Mouse (Mus musculus) liver, embryonic 11.5 days (tissue): ENCODE results near the gene Ticam1. TPM values are rescaled to one million over a fixed set of nuclear protein-coding genes. Genes with fewer than 3 reads are reported as not detected.
A peak's percentile ranks its signal among the peaks of the same experiment; 100 is the strongest.

ENCODE experiments used
- ATAC-seq: fragments of 200-750 bp; cut with Nextera tagmentation; replicated peaks from 2 replicates; pipeline ENCODE4 v1.8.0; 2017; ENCODE audit warnings: moderate number of reproducible peaks, mild to moderate bottlenecking, moderate TSS enrichment, moderate library complexity; ENCODE audit not compliant: low FRiP score
- DNase-seq: peaks from one replicate; pipeline ENCODE4 v3.0.0-alpha.2; 2017; ENCODE audit warnings: low spot score
- H3K27ac ChIP-seq: fragments of 300-500 bp; sonication (generic); 2 replicates; pipeline ENCODE4 v1.5.1; 2014; ENCODE audit warnings: mild to moderate bottlenecking, low read depth, low read length, control low read depth
- H3K27me3 ChIP-seq: fragments of 300-500 bp; sonication (generic); replicated peaks from 2 replicates; pipeline ENCODE4 v1.6.1; 2014; ENCODE audit warnings: low read length, mixed read lengths; ENCODE audit not compliant: control insufficient read depth, insufficient read depth
- H3K36me3 ChIP-seq: fragments of 300-500 bp; sonication (generic); 2 replicates; pipeline ENCODE4 v1.6.1; 2014; ENCODE audit warnings: mild to moderate bottlenecking, low read length, moderate library complexity, mixed read lengths; ENCODE audit not compliant: control insufficient read depth, insufficient read depth
- H3K4me1 ChIP-seq: fragments of 300-500 bp; sonication (generic); replicated peaks from 2 replicates; pipeline ENCODE4 v1.6.1; 2014; ENCODE audit warnings: low read length, mixed read lengths; ENCODE audit not compliant: control insufficient read depth, insufficient read depth
- H3K4me2 ChIP-seq: fragments of 300-500 bp; sonication (generic); 2 replicates; pipeline ENCODE4 v1.6.1; 2014; ENCODE audit warnings: mild to moderate bottlenecking, control low read depth, moderate library complexity
- H3K4me3 ChIP-seq: fragments of 300-500 bp; sonication (generic); 2 replicates; pipeline ENCODE4 v1.5.1; 2014; ENCODE audit warnings: low read depth, low read length, control low read depth
- H3K9ac ChIP-seq: fragments of 300-500 bp; sonication (generic); 2 replicates; pipeline ENCODE4 v1.6.1; 2014; ENCODE audit warnings: low read depth, low read length, control low read depth
- H3K9me3 ChIP-seq: fragments of 300-500 bp; sonication (generic); 2 replicates; pipeline ENCODE4 v1.6.1; 2016; ENCODE audit warnings: low read length, inconsistent platforms, mixed read lengths; ENCODE audit not compliant: control insufficient read depth
- WGBS: fragments of 180-500 bp; shearing (Covaris S2); extraction: QIAGEN DNeasy Blood & Tissue Kit; methylation state at CpG from one replicate; pipeline ENCODE4 v1.1.7; 2014; 5-methylcytosine and 5-hydroxymethylcytosine counted together
- polyA plus RNA-seq: library from polyadenylated mRNA; unstranded; fragments of >200 nt; fragmentation: Nextera tagmentation; extraction: Ambion mirVana; gene quantifications from 2 replicates; pipeline ENCODE4 v1.2.1, GENCODE M21; 2014

Gene Ticam1
- polyA plus RNA-seq: 5.8 and 6.2 TPM in 2 replicates

GRCm38 (mm10) chr17:56276643-56277566 lies at the start of gene Ticam1:
Gene Ticam1 (minus strand): TSS chr17:56276786.
- H3K9ac ChIP-seq: peak within 1 kb of the TSS; percentile 88
- H3K27ac ChIP-seq: peak within 1 kb of the TSS; percentile 94
- peaks cover 29% of the 10 kb centered on the region for H3K4me1 ChIP-seq
- ATAC-seq: peak; percentile 91
- peak within 1 kb of the TSS; percentile 93 for H3K4me2 ChIP-seq
- peaks cover 19% of the 10 kb centered on the region for H3K36me3 ChIP-seq
- H3K9me3 ChIP-seq: no peaks in the 10 kb centered on the region
- DNase-seq: peak; percentile 92
- WGBS: 5% methylated on average over 20 of the region's 21 CpGs
- no peaks in the 10 kb centered on the region for H3K27me3 ChIP-seq
- H3K4me3 ChIP-seq: peak within 1 kb of the TSS; percentile 79

- DNase-seq (peak; percentile 99), ATAC-seq (peak; percentile 98)
- Histone ChIP-seq H3K4me1 (peaks cover 35% of the 10 kb centered on the region), H3K4me2 (peak within 1 kb of the TSS; percentile 91), H3K4me3 (peak within 1 kb of the TSS; percentile 80), H3K27me3 (no peaks in the 10 kb centered on the region), H3K27ac (peak within 1 kb of the TSS; percentile 88), H3K36me3 (peaks cover 21% of the 10 kb centered on the region), H3K9ac (peak within 1 kb of the TSS; percentile 88), H3K9me3 (no peaks in the 10 kb centered on the region)
- under 1% methylated on average over 57 of the region's 57 CpGs for WGBS
Observed at GRCm38 (mm10) chr17:56325450-56326152, 49.0 kb upstream of the Ticam1 start, which contains the start of gene Kdm4b. Gene Kdm4b (plus strand): TSS chr17:56326062.

GRCm38 (mm10) chr17:56324419-56324818 lies 47.8 kb upstream of the Ticam1 start:
- Histone ChIP-seq H3K4me3 (0 out of 2 replicates have a peak overlapping the region, but pooled peaks have one; percentile 11), H3K36me3 (peaks cover 32% of the 10 kb centered on the region), H3K9ac (no peak overlapping the region), H3K4me2 (peak overlapping the region; percentile 63), H3K27me3 (no peaks in the 10 kb centered on the region), H3K4me1 (peaks cover 26% of the 10 kb centered on the region), H3K27ac (peak overlapping the region; percentile 74), H3K9me3 (no peaks in the 10 kb centered on the region)
- DNase-seq (no peak), ATAC-seq (no peak)
- 75% methylated on average over 3 of the region's 3 CpGs for WGBS

- H3K27ac ChIP-seq: no peak overlapping the region
- H3K9me3 ChIP-seq: no peaks in the 10 kb centered on the region
- DNase-seq (no peak), ATAC-seq (no peak)
- H3K4me2 ChIP-seq: no peak overlapping the region
- no peaks in the 10 kb centered on the region for H3K27me3 ChIP-seq
- H3K4me1 ChIP-seq: peaks cover 24% of the 10 kb centered on the region
- no peak overlapping the region for H3K9ac ChIP-seq
- 91% methylated on average over 15 of the region's 15 CpGs for WGBS
- H3K36me3 ChIP-seq: peaks cover 84% of the 10 kb centered on the region
- H3K4me3 ChIP-seq: no peak overlapping the region
Observed at GRCm38 (mm10) chr17:56309191-56309945, 32.8 kb upstream of the Ticam1 start.

GRCm38 (mm10) chr17:56308088-56308487 lies 31.5 kb upstream of the Ticam1 start:
- peaks cover 24% of the 10 kb centered on the region for H3K4me1 ChIP-seq
- H3K9me3 ChIP-seq: no peaks in the 10 kb centered on the region
- no peak overlapping the region for H3K9ac ChIP-seq
- no peaks in the 10 kb centered on the region for H3K27me3 ChIP-seq
- 81% methylated on average over 6 of the region's 6 CpGs for WGBS
- H3K4me3 ChIP-seq: no peak overlapping the region
- H3K27ac ChIP-seq: no peak overlapping the region
- DNase-seq: no peak
- ATAC-seq: no peak
- H3K36me3 ChIP-seq: peaks cover 75% of the 10 kb centered on the region
- no peak overlapping the region for H3K4me2 ChIP-seq

- Histone ChIP-seq H3K9me3 (no peaks in the 10 kb centered on the region), H3K4me1 (peaks cover 35% of the 10 kb centered on the region), H3K4me2 (peak overlapping the region; percentile 92), H3K36me3 (peaks cover 55% of the 10 kb centered on the region), H3K4me3 (peak overlapping the region; percentile 90), H3K27ac (no peak overlapping the region), H3K9ac (peak overlapping the region; percentile 98), H3K27me3 (no peaks in the 10 kb centered on the region)
- 74% methylated on average over 8 of the region's 8 CpGs for WGBS
- no peak for DNase-seq
- ATAC-seq: no peak
Observed at GRCm38 (mm10) chr17:56305826-56306225, 29.2 kb upstream of the Ticam1 start.

- peaks cover 48% of the 10 kb centered on the region for H3K36me3 ChIP-seq
- peaks cover 35% of the 10 kb centered on the region for H3K4me1 ChIP-seq
Observed at GRCm38 (mm10) chr17:56305156-56305555, 28.6 kb upstream of the Ticam1 start.

GRCm38 (mm10) chr17:56304718-56305117 lies 28.1 kb upstream of the Ticam1 start:
- H3K27me3 ChIP-seq: no peaks in the 10 kb centered on the region
- peak overlapping the region; percentile 92 for H3K4me2 ChIP-seq
- peaks cover 44% of the 10 kb centered on the region for H3K36me3 ChIP-seq
- H3K27ac ChIP-seq: peak overlapping the region; percentile 76
- peak overlapping the region; percentile 90 for H3K4me3 ChIP-seq
- ATAC-seq (no peak), DNase-seq (no peak)
- H3K9me3 ChIP-seq: no peaks in the 10 kb centered on the region
- peaks cover 35% of the 10 kb centered on the region for H3K4me1 ChIP-seq
- H3K9ac ChIP-seq: peak overlapping the region; percentile 98
- WGBS: 19% methylated on average over 11 of the region's 11 CpGs

More at GRCm38 (mm10) chr17:56305156-56305555, 28.6 kb upstream of the Ticam1 start:
- Histone ChIP-seq H3K27ac (peak overlapping the region; percentile 76; the same call in 1 of the 2 replicates), H3K4me3 (peak overlapping the region; percentile 90), H3K9me3 (no peaks in the 10 kb centered on the region), H3K9ac (peak overlapping the region; percentile 98), H3K4me2 (peak overlapping the region; percentile 92), H3K27me3 (no peaks in the 10 kb centered on the region)
- ATAC-seq (no peak), DNase-seq (no peak)
- 43% methylated on average over 9 of the region's 9 CpGs for WGBS
